Mouse (Mus musculus): ENCODE data around the gene Prr29.

GRCm38 (mm10) chr11:106366316-106366715 is 1.0 kb downstream of the Prr29 start:
- TF ChIP-seq CTCF (IDR thresholded peaks at IDR 0.05; ENCODE audit: borderline replicate concordance, insufficient read depth, low read depth, low read length) (peak; percentile 89), POLR2A (IDR thresholded peaks at IDR 0.05; ENCODE audit: borderline replicate concordance, insufficient read depth, low read length) (no peak)

Measured in cerebellum, adult 2 months (tissue).